Mouse (Mus musculus) heart, embryonic 16.5 days (tissue): ENCODE data around the gene AU022252. TPM values are rescaled to one million over a fixed set of nuclear protein-coding genes. Genes with fewer than 3 reads are reported as not detected.

Experiments
- ATAC-seq: fragments of 200-750 bp; cut with Nextera tagmentation; replicated peaks from 2 replicates; pipeline ENCODE4 v1.8.0; 2017; ENCODE audit warnings: moderate number of reproducible peaks; ENCODE audit not compliant: insufficient read depth, low FRiP score; ENCODE audit errors: extremely low read depth
- H3K27ac ChIP-seq: fragments of 300-500 bp; sonication (generic); 2 replicates; pipeline ENCODE4 v1.5.1; 2014; ENCODE audit warnings: mild to moderate bottlenecking, low read length, control low read depth, moderate library complexity
- H3K27me3 ChIP-seq: fragments of 300-500 bp; sonication (generic); 2 replicates; pipeline ENCODE4 v1.6.1; 2014; ENCODE audit warnings: low read length, mixed read lengths; ENCODE audit not compliant: control insufficient read depth, insufficient read depth
- H3K36me3 ChIP-seq: fragments of 300-500 bp; sonication (generic); 2 replicates; pipeline ENCODE4 v1.6.1; 2014; ENCODE audit not compliant: control insufficient read depth, insufficient read depth
- H3K4me1 ChIP-seq: fragments of 300-500 bp; sonication (generic); 2 replicates; pipeline ENCODE4 v1.6.1; 2014; ENCODE audit warnings: low read length, mixed read lengths; ENCODE audit not compliant: control insufficient read depth, insufficient read depth
- H3K4me2 ChIP-seq: fragments of 300-500 bp; sonication (generic); 2 replicates; pipeline ENCODE4 v1.6.1; 2014; ENCODE audit warnings: low read depth, mild to moderate bottlenecking, control low read depth, low read length
- H3K4me3 ChIP-seq: fragments of 300-500 bp; sonication (generic); 2 replicates; pipeline ENCODE4 v1.5.1; 2014; ENCODE audit warnings: mild to moderate bottlenecking, control low read depth, low read length
- H3K9ac ChIP-seq: fragments of 300-500 bp; sonication (generic); 2 replicates; pipeline ENCODE4 v1.6.1; 2014; ENCODE audit warnings: low read length, control low read depth
- H3K9me3 ChIP-seq: fragments of 300-500 bp; sonication (generic); replicated peaks from 2 replicates; pipeline ENCODE4 v1.6.1; 2016; ENCODE audit warnings: low read length; ENCODE audit not compliant: control insufficient read depth
- WGBS: fragments of 180-500 bp; shearing (Covaris S2); extraction: QIAGEN DNeasy Blood & Tissue Kit; methylation state at CpG from one replicate; pipeline ENCODE4 v1.1.7; 2014; 5-methylcytosine and 5-hydroxymethylcytosine counted together
- polyA plus RNA-seq: library from polyadenylated mRNA; unstranded; fragments of >200 nt; fragmentation: Nextera tagmentation; extraction: Ambion mirVana; gene quantifications from 2 replicates; pipeline ENCODE4 v1.2.1, GENCODE M21; 2015

The AU022252 gene
- polyA plus RNA-seq, 1 experiment from 2014 or later, result 23.4 TPM

DNA sequence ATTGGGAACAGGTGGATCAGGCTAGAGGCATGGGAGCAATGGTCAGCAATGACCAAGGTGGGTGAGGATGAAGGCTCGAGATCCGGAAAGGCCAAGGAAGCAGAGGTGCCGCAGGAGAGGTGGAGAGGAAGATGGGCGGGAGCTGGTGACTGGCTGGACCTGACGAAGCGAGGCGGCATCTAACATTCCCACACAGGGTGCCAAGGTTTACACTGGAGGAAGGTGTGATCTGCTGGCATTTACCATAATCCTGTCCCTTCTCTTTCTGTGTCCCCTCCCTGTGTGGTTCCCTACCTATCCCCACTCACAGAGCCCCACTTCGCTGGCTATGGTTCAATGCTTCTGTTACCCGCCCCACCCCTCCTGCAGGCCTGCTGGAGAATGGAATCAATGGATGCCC, 13.4 kb upstream of the AU022252 start:
- Histone ChIP-seq H3K9ac (no peak overlapping the region), H3K4me3 (no peak overlapping the region), H3K4me2 (no peak overlapping the region), H3K4me1 (peaks cover 21% of the 10 kb centered on the region), H3K9me3 (no peaks in the 10 kb centered on the region), H3K27ac (peak overlapping the region; percentile 30; the same call in 1 of the 2 replicates), H3K36me3 (peaks cover 15% of the 10 kb centered on the region; the same call in 1 of the 2 replicates), H3K27me3 (no peaks in the 10 kb centered on the region)
- 80% methylated on average over 9 of the region's 9 CpGs for WGBS
- ATAC-seq, result no peak

DNA sequence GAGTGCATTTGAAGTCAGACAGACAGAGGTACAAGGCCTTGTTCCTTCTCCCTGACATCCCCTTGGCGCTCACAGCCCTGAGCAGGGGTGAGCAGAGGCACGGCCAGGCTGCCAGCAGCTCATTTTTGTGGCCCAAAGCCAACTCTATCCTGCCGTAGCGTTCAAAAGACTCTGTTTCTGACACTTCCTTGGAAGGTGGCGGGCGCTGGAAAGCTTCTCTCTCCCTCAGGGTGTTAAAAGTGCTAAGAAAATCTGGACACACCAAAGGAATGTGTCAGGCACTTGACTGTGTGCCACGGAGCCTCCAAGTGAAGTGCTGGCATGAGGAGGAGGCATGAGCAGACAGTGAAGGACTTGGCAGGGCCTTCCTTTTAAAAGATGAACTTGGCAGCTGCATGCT, 13.0 kb upstream of the AU022252 start:
- ATAC-seq, result peak; percentile 32; the same call in 1 of the 2 replicates

DNA sequence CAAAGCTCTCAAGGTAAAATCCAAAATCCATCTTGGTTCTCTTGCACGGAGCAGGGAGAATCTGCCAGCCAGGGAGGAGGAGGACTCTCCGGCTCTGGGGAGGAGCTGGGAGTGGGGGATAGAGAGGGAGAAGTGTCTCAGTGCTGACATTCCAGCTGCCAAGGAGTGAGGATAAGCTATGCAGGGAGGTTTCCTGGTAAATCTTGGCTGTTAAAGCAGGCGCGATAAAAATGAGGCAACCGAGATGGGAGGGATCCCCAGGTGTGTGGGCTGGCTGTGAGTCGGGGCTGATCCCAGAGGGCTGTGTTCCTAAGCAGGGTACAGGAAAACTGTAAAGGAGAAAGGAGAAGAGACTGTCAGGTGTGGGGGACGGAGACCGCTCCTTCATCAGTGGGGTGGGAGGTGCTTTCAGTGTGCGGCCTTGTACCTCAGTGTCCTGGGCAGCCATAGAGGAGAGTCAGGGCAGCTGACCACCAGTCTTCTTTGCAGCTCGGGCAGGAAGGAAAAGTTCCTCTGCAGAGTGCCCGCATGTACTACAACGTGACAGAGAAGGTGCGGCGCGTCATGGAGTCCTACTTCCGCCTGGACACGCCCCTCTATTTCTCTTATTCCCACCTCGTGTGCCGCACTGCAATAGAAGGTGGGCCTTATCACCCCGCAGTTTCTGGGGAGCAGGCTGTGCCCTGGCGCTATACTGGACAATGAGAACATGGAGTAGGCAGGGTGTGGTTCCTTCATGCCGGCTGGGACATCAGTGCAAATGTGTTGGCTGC, 12.1 kb upstream of the AU022252 start:
- Histone ChIP-seq H3K4me1 (peaks cover 21% of the 10 kb centered on the region), H3K4me3 (no peak overlapping the region), H3K9ac (no peak overlapping the region), H3K36me3 (peaks cover 15% of the 10 kb centered on the region; the same call in 1 of the 2 replicates), H3K27ac (peak overlapping the region; percentile 30; the same call in 1 of the 2 replicates), H3K27me3 (no peaks in the 10 kb centered on the region), H3K9me3 (no peaks in the 10 kb centered on the region), H3K4me2 (no peak overlapping the region)
- WGBS, result 67% methylated on average over 22 of the region's 22 CpGs
- ATAC-seq, result no peak

More for the DNA sequence above, 13.0 kb upstream of the AU022252 start:
- Histone ChIP-seq H3K27me3 (no peaks in the 10 kb centered on the region), H3K4me3 (no peak overlapping the region), H3K4me2 (no peak overlapping the region), H3K36me3 (peaks cover 15% of the 10 kb centered on the region; the same call in 1 of the 2 replicates), H3K27ac (peak overlapping the region; percentile 30; the same call in 1 of the 2 replicates), H3K9ac (no peak overlapping the region), H3K4me1 (peaks cover 21% of the 10 kb centered on the region), H3K9me3 (no peaks in the 10 kb centered on the region)
- 30% methylated on average over 7 of the region's 7 CpGs for WGBS

DNA sequence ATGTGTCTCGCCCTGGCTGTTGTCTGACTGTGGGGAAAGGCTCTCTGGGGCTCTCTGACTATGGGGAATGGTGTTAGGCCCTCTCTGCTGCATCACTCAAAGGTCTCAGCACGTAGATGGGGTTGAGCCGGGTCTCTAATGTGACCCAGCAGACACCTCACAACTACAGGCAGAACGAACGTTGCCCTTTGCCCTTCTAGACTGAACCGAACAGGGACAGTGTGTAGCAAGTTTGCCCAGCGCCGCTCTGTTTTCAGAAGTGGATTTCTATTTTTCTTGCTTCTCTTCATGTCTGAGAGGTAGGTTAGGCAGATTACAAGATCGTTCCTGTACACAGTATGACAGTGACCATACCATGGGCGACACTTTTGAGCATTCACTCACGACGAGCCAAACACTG, 10.1 kb upstream of the AU022252 start:
- Histone ChIP-seq H3K9ac (no peak overlapping the region), H3K9me3 (no peaks in the 10 kb centered on the region), H3K4me2 (no peak overlapping the region), H3K4me1 (peaks cover 15% of the 10 kb centered on the region), H3K27me3 (no peaks in the 10 kb centered on the region), H3K4me3 (no peak overlapping the region), H3K36me3 (peaks cover 11% of the 10 kb centered on the region; the same call in 1 of the 2 replicates), H3K27ac (no peak overlapping the region)
- no peak for ATAC-seq
- WGBS, result 91% methylated on average over 12 of the region's 12 CpGs

DNA sequence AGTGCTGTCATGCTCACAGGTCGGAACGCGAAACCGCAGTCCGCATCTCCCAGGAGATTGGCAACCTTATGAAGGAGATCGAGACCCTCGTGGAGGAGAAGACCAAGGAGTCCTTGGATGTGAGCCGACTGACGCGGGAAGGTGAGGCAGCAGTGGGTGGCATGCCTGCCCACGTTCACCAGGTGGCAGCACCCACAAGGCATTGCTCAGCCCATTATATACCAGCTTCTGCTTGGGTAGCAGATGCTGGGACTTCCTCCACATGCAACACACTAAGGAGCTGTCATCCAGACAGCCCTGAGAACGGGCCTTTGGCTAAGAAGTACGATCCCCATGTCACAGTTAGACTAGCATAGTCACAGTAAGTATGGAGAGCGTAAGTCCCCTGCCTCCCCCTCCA, 9.2 kb upstream of the AU022252 start:
- Histone ChIP-seq H3K4me2 (no peak overlapping the region), H3K9ac (no peak overlapping the region), H3K27me3 (no peaks in the 10 kb centered on the region), H3K27ac (no peak overlapping the region), H3K36me3 (peaks cover 11% of the 10 kb centered on the region; the same call in 1 of the 2 replicates), H3K4me1 (peaks cover 14% of the 10 kb centered on the region), H3K4me3 (no peak overlapping the region), H3K9me3 (no peaks in the 10 kb centered on the region)
- no peak for ATAC-seq
- WGBS, result 79% methylated on average over 14 of the region's 14 CpGs

DNA sequence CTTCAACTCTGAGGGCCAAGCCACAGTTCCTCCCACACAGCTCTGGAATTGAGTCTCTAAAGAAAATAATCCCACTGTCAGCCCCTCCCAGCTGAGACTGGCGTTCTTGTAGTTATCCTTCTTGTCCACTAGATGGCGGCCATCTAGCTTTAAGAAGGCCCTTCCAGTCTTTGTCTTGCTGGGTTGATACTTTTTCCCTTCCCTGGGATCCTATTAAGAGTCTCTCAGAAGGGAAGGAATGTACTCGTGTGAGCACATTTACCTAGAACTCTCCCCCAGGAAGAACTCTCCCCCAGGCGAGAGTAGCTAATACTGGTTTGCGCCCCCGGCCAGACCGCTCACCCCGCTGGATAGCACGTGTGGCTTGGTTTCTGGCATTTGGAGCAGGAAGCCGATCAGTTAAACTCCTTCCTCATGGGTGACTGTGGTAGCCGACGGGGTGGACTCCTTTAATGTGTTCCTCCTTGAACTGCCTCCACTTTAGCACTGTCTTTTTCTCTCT, 6.7 kb upstream of the AU022252 start:
- Histone ChIP-seq H3K4me3 (no peak overlapping the region), H3K36me3 (peaks cover 10% of the 10 kb centered on the region; the same call in 1 of the 2 replicates), H3K9ac (peak overlapping the region; percentile 41; the same call in 1 of the 2 replicates), H3K27ac (no peak overlapping the region), H3K9me3 (no peaks in the 10 kb centered on the region), H3K27me3 (no peaks in the 10 kb centered on the region), H3K4me2 (0 out of 2 replicates have a peak overlapping the region, but pooled peaks have one; percentile 21), H3K4me1 (no peaks in the 10 kb centered on the region)
- ATAC-seq, result peak; percentile 57
- WGBS, result 36% methylated on average over 12 of the region's 12 CpGs

DNA sequence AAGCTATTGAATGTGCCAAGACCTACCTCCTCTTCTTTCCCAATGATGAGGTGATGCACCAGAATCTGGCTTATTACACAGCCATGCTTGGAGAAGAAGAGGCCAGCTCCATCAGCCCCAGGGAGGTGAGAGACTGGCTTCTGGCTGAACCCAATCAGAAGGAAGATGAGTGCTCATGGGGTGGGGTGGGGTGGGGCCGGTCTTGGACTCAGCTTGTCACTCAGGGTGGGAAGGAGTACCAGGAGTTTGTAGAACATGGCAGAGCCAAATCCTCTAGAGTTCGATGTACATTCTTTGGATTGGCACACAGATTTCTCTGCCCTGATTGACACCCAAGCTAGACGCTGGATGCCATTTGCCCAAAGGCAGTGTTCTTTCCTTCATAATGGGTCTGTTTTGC, 6.1 kb upstream of the AU022252 start:
- WGBS, result 68% methylated on average over 3 of the region's 3 CpGs
- no peak overlapping the region for H3K4me3 ChIP-seq
- no peak overlapping the region for H3K27ac ChIP-seq
- 0 out of 2 replicates have a peak, but pooled peaks cover 3% of the 10 kb centered on the region for H3K4me1 ChIP-seq
- no peaks in the 10 kb centered on the region for H3K9me3 ChIP-seq
- H3K9ac ChIP-seq, result no peak overlapping the region
- no peaks in the 10 kb centered on the region for H3K27me3 ChIP-seq
- peaks cover 6% of the 10 kb centered on the region; the same call in 1 of the 2 replicates for H3K36me3 ChIP-seq
- no peak for ATAC-seq
- no peak overlapping the region for H3K4me2 ChIP-seq

DNA sequence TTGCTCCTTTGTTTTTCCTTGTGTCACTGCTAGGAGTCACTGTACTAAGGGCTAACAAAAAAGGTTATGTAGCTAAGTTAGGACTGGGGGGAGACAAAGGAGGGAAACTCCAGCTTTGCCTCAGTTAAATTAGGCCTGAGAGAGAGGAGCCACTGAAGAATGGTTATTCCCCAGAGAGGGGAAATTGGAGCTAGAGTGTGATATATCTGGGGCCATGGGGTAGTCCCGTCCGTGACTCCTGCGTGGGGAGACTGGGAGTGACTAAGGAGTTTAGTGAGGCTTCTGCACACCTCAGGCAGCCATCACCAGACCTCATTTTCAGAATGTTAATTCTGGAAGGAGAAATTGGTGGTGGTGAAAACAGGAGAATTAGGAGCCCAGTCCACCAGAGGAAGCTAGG, 1.8 kb upstream of the AU022252 start:
- Histone ChIP-seq H3K4me1 (peaks cover 9% of the 10 kb centered on the region), H3K36me3 (no peaks in the 10 kb centered on the region), H3K9me3 (no peaks in the 10 kb centered on the region), H3K9ac (no peak overlapping the region), H3K4me3 (peak overlapping the region; percentile 83), H3K4me2 (peak overlapping the region; percentile 74), H3K27ac (peak overlapping the region; percentile 72; the same call in 1 of the 2 replicates), H3K27me3 (no peaks in the 10 kb centered on the region)
- ATAC-seq, result no peak
- WGBS, result 66% methylated on average over 3 of the region's 3 CpGs
